Mouse (Mus musculus) brain, adult 10 weeks (tissue): ENCODE measurements around the gene Lcn10. TPM values are rescaled to one million over a fixed set of nuclear protein-coding genes. Genes with fewer than 3 reads are reported as not detected.

Experiments used
- polyA plus RNA-seq: library from polyadenylated mRNA; stranded (reverse); fragments of 350-450 nt; fragmentation: Illumina TruSeq; extraction: RNeasy Lipid Tissue Mini Kit (QIAGEN cat#74804); gene quantifications from one replicate; pipeline ENCODE4 v1.2.3, GENCODE M21; 2015; ENCODE audit warnings: low read depth, low replicate concordance

The Lcn10 gene
- polyA plus RNA-seq: not detected

GRCm38 (mm10) chr2:25682426-25682825 lies at the start of gene Lcn10:
TSS of gene Lcn10 (plus strand) at chr2:25682726.

GRCm38 (mm10) chr2:25652902-25653301 lies 29.6 kb upstream of the Lcn10 start, which contains the start of gene Lcn8:
TSS of gene Lcn8 (plus strand) at chr2:25653120.

GRCm38 (mm10) chr2:25657652-25658051 lies 24.9 kb upstream of the Lcn10 start, which contains the start of gene Lcn5:
TSS of gene Lcn5 (plus strand) at chr2:25657952.

GRCm38 (mm10) chr2:25676486-25676885 lies 6.0 kb upstream of the Lcn10 start, which contains the start of gene Lcn6:
TSS of gene Lcn6 (plus strand) at chr2:25676786.

GRCm38 (mm10) chr2:25699743-25700142 lies 17.2 kb downstream of the Lcn10 start, which contains the start of gene Obp2a:
TSS of gene Obp2a (plus strand) at chr2:25700043.

GRCm38 (mm10) chr2:25706643-25707481 lies 24.3 kb downstream of the Lcn10 start, which contains the start of gene Bmyc:
TSS of gene Bmyc (plus strand) at chr2:25706739.

Other genes starting within 250 kb of the Lcn10 start
- gene Clic3, start 225.9 kb upstream of the Lcn10 start, polyA plus RNA-seq: not detected
- gene Paxx, start 221.6 kb upstream of the Lcn10 start, polyA plus RNA-seq: 96.2 TPM
- 2,295 TPM for gene Ptgds, start 212.7 kb upstream of the Lcn10 start, polyA plus RNA-seq
- not detected for gene Lcn12, start 188.8 kb upstream of the Lcn10 start, polyA plus RNA-seq
- 96.2 TPM for gene Fbxw5, start 182.0 kb upstream of the Lcn10 start, polyA plus RNA-seq
- gene C8g, start 181.0 kb upstream of the Lcn10 start, polyA plus RNA-seq: 1.9 TPM
- 10.6 TPM for gene Traf2, start 135.8 kb upstream of the Lcn10 start, polyA plus RNA-seq
- 365 TPM for gene Edf1, start 124.9 kb upstream of the Lcn10 start, polyA plus RNA-seq
- gene Mamdc4, start 107.9 kb upstream of the Lcn10 start, polyA plus RNA-seq: 0.95 TPM
- gene Phpt1, start 107.5 kb upstream of the Lcn10 start, polyA plus RNA-seq: 94.8 TPM
- gene Ajm1, start 101.0 kb upstream of the Lcn10 start, polyA plus RNA-seq: 44.4 TPM
- 145 TPM for gene Rabl6, start 74.2 kb upstream of the Lcn10 start, polyA plus RNA-seq
- not detected for gene Ccdc183, start 65.0 kb upstream of the Lcn10 start, polyA plus RNA-seq
- gene Tmem141, start 60.7 kb upstream of the Lcn10 start, polyA plus RNA-seq: 54.0 TPM
- gene Fcna, start 54.7 kb upstream of the Lcn10 start, polyA plus RNA-seq: 0.79 TPM
- not detected for gene Lcn8, start 29.6 kb upstream of the Lcn10 start, polyA plus RNA-seq
- not detected for gene Lcn5, start 24.8 kb upstream of the Lcn10 start, polyA plus RNA-seq
- gene Lcn6, start 5.9 kb upstream of the Lcn10 start, polyA plus RNA-seq: not detected
- gene Obp2a, start 17.3 kb downstream of the Lcn10 start, polyA plus RNA-seq: not detected
- 81.8 TPM for gene Bmyc, start 24.0 kb downstream of the Lcn10 start, polyA plus RNA-seq
- not detected for gene Obp2b, start 54.3 kb downstream of the Lcn10 start, polyA plus RNA-seq
- gene Lcn3, start 82.8 kb downstream of the Lcn10 start, polyA plus RNA-seq: not detected
- not detected for gene Lcn11, start 94.3 kb downstream of the Lcn10 start, polyA plus RNA-seq
- not detected for gene Gm13539, start 99.5 kb downstream of the Lcn10 start, polyA plus RNA-seq
- gene Glt6d1, start 133.1 kb downstream of the Lcn10 start, polyA plus RNA-seq: not detected
- not detected for gene Lcn9, start 140.4 kb downstream of the Lcn10 start, polyA plus RNA-seq
- not detected for gene Sohlh1, start 164.5 kb downstream of the Lcn10 start, polyA plus RNA-seq
- gene Kcnt1, start 181.0 kb downstream of the Lcn10 start, polyA plus RNA-seq: 90.6 TPM